Mouse (Mus musculus): ENCODE results near the gene Pisd.
A peak's percentile ranks its signal among the peaks of the same experiment; 100 is the strongest.
"Not testable (repeated sequence)": the region's sequence is repeated elsewhere in the genome, so short reads cannot be mapped to it uniquely, and the experiment has no call there.

Pisd gene

GRCm38 (mm10) chr5:32745705-32746655, 39.5 kb downstream of the Pisd start:
- DNase-seq (ENCODE audit: low spot score in 2 of 2), result peak; percentile 74 to 79

- peak; percentile 90 to 91 for DNase-seq (ENCODE audit: low spot score in 2 of 2)
Measured at GRCm38 (mm10) chr5:32742149-32742548, 43.3 kb downstream of the Pisd start.

GRCm38 (mm10) chr5:32741377-32741776, 44.1 kb downstream of the Pisd start:
- peak; percentile 74 to 84 for DNase-seq (ENCODE audit: low spot score in 2 of 2)

- peak; percentile 58 to 67 for DNase-seq (ENCODE audit: low spot score in 2 of 2)
Measured at GRCm38 (mm10) chr5:32740850-32741249, 44.6 kb downstream of the Pisd start.

GRCm38 (mm10) chr5:32740138-32740537, 45.3 kb downstream of the Pisd start:
- DNase-seq (ENCODE audit: low spot score in 2 of 2), result no peak

- DNase-seq (ENCODE audit: low spot score in 2 of 2), result not testable (repeated sequence)
Measured at GRCm38 (mm10) chr5:32736770-32737169, 48.7 kb downstream of the Pisd start.

GRCm38 (mm10) chr5:32735779-32736178, 49.7 kb downstream of the Pisd start:
- no peak for DNase-seq (ENCODE audit: low spot score in 2 of 2)

- DNase-seq (ENCODE audit: low spot score in 2 of 2), result not testable (repeated sequence)
Measured at GRCm38 (mm10) chr5:32733892-32734291, 51.6 kb downstream of the Pisd start.

- peak in 1 of 2 experiments; percentile 15 for DNase-seq (ENCODE audit: low spot score in 2 of 2)
Measured at GRCm38 (mm10) chr5:32728851-32729250, 56.6 kb downstream of the Pisd start.

GRCm38 (mm10) chr5:32728300-32728699, 57.1 kb downstream of the Pisd start:
- DNase-seq (ENCODE audit: low spot score in 2 of 2), result no peak

GRCm38 (mm10) chr5:32725397-32725796, 60.0 kb downstream of the Pisd start:
- DNase-seq (ENCODE audit: low spot score in 2 of 2), result peak; percentile 15 to 17

GRCm38 (mm10) chr5:32723981-32724380, 61.5 kb downstream of the Pisd start:
- DNase-seq (ENCODE audit: low spot score in 2 of 2), result no peak

GRCm38 (mm10) chr5:32722711-32723110, 62.7 kb downstream of the Pisd start:
- not testable (repeated sequence) for DNase-seq (ENCODE audit: low spot score in 2 of 2)

GRCm38 (mm10) chr5:32722263-32722662, 63.2 kb downstream of the Pisd start:
- no peak for DNase-seq (ENCODE audit: low spot score in 2 of 2)

- DNase-seq (ENCODE audit: low spot score in 2 of 2), result no peak
Measured at GRCm38 (mm10) chr5:32721316-32721715, 64.1 kb downstream of the Pisd start.

GRCm38 (mm10) chr5:32720416-32720815, 65.0 kb downstream of the Pisd start:
- no peak for DNase-seq (ENCODE audit: low spot score in 2 of 2)

GRCm38 (mm10) chr5:32718916-32719315, 66.5 kb downstream of the Pisd start:
- DNase-seq (ENCODE audit: low spot score in 2 of 2), result peak in 1 of 2 experiments; percentile 22

- DNase-seq (ENCODE audit: low spot score in 2 of 2), result no peak
Measured at GRCm38 (mm10) chr5:32717726-32718125, 67.7 kb downstream of the Pisd start.

GRCm38 (mm10) chr5:32713703-32714467, 71.6 kb downstream of the Pisd start:
- DNase-seq (ENCODE audit: low spot score in 2 of 2), result peak; percentile 92 to 96

- no peak for DNase-seq (ENCODE audit: low spot score in 2 of 2)
Measured at GRCm38 (mm10) chr5:32713042-32713702, 72.3 kb downstream of the Pisd start.

GRCm38 (mm10) chr5:32712221-32713041, 73.0 kb downstream of the Pisd start:
- no peak for DNase-seq (ENCODE audit: low spot score in 2 of 2)

Data from right cerebral cortex, postnatal 10 days (tissue).